Mouse (Mus musculus): Measurements from ENCODE around the gene Tmie.

DNA sequence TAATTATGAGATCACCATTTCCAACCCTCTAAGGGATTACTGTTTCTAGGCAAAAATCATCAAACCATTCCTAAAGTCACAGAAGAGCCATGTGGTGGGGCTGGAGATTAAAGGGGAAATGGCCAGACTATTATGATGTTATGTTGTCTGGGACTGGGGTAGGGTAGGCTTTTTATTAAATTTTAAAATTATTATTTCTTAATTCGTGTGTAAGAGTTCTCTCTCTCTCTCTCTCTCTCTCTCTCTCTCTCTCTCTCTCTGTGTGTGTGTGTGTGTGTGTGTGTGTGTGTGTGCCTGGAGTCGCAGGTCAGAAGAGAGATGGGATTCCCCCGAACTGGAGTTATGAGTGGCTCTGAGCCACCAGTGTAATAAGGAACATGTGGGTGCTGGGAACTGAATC is 53.5 kb downstream of the Tmie start, which contains the start of gene Prss43:
- no peak for TF ChIP-seq CTCF (IDR thresholded peaks at IDR 0.05; ENCODE audit: control insufficient read depth, insufficient read depth, insufficient read length)
- TF ChIP-seq USF1 (IDR thresholded peaks at IDR 0.05; ENCODE audit: low read depth): no peak
- TF ChIP-seq MAX (IDR thresholded peaks at IDR 0.05): no peak
